Mouse (Mus musculus): ENCODE data around the gene Arid5a. TPM values are rescaled to one million over a fixed set of nuclear protein-coding genes. Genes with fewer than 3 reads are reported as not detected.

Arid5a gene
- polyA plus RNA-seq, 1 experiment, result 25.6 TPM

Small RNAs within 50 kb of the gene (microRNA-seq; reads per million reads assigned to microRNA genes)
- gene Mir6898 (ENCODE audit: borderline microRNAs expressed), result 0.24 reads per million

Other genes with a start within 250 kb of the Arid5a start
- 45.0 TPM for gene Hs6st1, start 239.3 kb upstream of the Arid5a start, polyA plus RNA-seq (2012; fragmentation: generic; extraction: Trizol)
- gene Uggt1, start 63.0 kb upstream of the Arid5a start, polyA plus RNA-seq (2012; fragmentation: generic; extraction: Trizol), result 20.1 TPM
- gene Neurl3, start 33.1 kb upstream of the Arid5a start, polyA plus RNA-seq (2012; fragmentation: generic; extraction: Trizol), result 1.7 TPM
- gene Kansl3, start 61.4 kb downstream of the Arid5a start, polyA plus RNA-seq (2012; fragmentation: generic; extraction: Trizol), result 23.6 TPM
- 0.14 TPM for gene Fer1l5, start 64.6 kb downstream of the Arid5a start, polyA plus RNA-seq (2012; fragmentation: generic; extraction: Trizol)
- 14.3 TPM for gene Lman2l, start 137.5 kb downstream of the Arid5a start, polyA plus RNA-seq (2012; fragmentation: generic; extraction: Trizol)
- 6.2 TPM for gene Cnnm4, start 163.9 kb downstream of the Arid5a start, polyA plus RNA-seq (2012; fragmentation: generic; extraction: Trizol)
- gene Cnnm3, start 204.1 kb downstream of the Arid5a start, polyA plus RNA-seq (2012; fragmentation: generic; extraction: Trizol), result 6.5 TPM
- 1.1 TPM for gene Ankrd23, start 229.2 kb downstream of the Arid5a start, polyA plus RNA-seq (2012; fragmentation: generic; extraction: Trizol)
- 0.05 TPM for gene Gm42417, start 231.7 kb downstream of the Arid5a start, polyA plus RNA-seq (2012; fragmentation: generic; extraction: Trizol)
- 7.8 TPM for gene Ankrd39, start 239.7 kb downstream of the Arid5a start, polyA plus RNA-seq (2012; fragmentation: generic; extraction: Trizol)